Mouse (Mus musculus) small intestine, adult 2 months (tissue): Measurements from ENCODE around the gene Sgms1.

Source experiments
- CTCF ChIP-seq: fragments of 200-500 bp; IDR thresholded peaks from 2 replicates; pipeline ENCODE4 v1.5.1; 2012; ENCODE audit warnings: low read depth, mild to moderate bottlenecking, control low read depth, inconsistent platforms, low read length, moderate library complexity, mixed read lengths; ENCODE audit not compliant: insufficient replicate concordance, insufficient read length; ENCODE audit errors: extremely low read depth
- POLR2A ChIP-seq: fragments of 200-500 bp; IDR thresholded peaks from 2 replicates; pipeline ENCODE4 v1.6.1; 2012; ENCODE audit warnings: low read depth, mild to moderate bottlenecking, control low read depth, inconsistent platforms, low read length, moderate library complexity

DNA sequence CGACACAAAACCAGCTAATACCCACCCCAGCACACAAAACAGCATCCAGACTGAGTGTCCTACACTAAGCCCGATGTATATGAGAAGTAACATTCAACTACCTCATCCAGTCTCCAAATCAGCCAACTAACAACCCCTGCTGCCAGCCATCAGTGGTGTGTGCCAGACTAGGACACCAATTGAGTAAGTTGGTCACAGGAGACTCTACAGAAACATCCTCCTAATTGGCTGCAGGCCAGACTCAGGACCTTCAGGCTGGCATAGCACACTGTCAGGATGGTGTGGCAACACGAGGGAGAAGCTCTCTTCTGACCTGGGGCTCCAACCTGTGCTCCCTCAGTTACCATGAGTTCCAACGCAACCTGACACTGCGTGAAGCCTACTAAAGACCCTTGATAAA, 113.3 kb downstream of the Sgms1 start:
- TF ChIP-seq CTCF (no peak), POLR2A (no peak)
